Mouse (Mus musculus) heart, postnatal 0 days (tissue): ENCODE results near the gene Syn3. TPM values are rescaled to one million over a fixed set of nuclear protein-coding genes. Genes with fewer than 3 reads are reported as not detected.

Experiments
- ATAC-seq: fragments of 200-750 bp; cut with Nextera tagmentation; 2 replicates; pipeline ENCODE4 v1.8.0; 2017; ENCODE audit warnings: low read depth, moderate number of reproducible peaks, moderate library complexity; ENCODE audit not compliant: insufficient read depth
- DNase-seq: peaks from one replicate; pipeline ENCODE4 v3.0.0-alpha.2; 2016; ENCODE audit warnings: low spot score
- H3K27ac ChIP-seq: fragments of 300-500 bp; sonication (generic); 2 replicates; pipeline ENCODE4 v1.5.1; 2014; ENCODE audit warnings: low read depth, mild to moderate bottlenecking
- H3K27me3 ChIP-seq: fragments of 300-500 bp; sonication (generic); 2 replicates; pipeline ENCODE4 v1.6.1; 2014; ENCODE audit warnings: low read length, mixed read lengths; ENCODE audit not compliant: control insufficient read depth, insufficient read depth
- H3K36me3 ChIP-seq: fragments of 300-500 bp; sonication (generic); replicated peaks from 2 replicates; pipeline ENCODE4 v1.6.1; 2014; ENCODE audit warnings: low read length, mixed read lengths; ENCODE audit not compliant: control insufficient read depth, insufficient read depth
- H3K4me1 ChIP-seq: fragments of 300-500 bp; sonication (generic); 2 replicates; pipeline ENCODE4 v1.6.1; 2014; ENCODE audit warnings: antibody characterized with exemption; ENCODE audit not compliant: control insufficient read depth, insufficient read depth
- H3K4me2 ChIP-seq: fragments of 300-500 bp; sonication (generic); 2 replicates; pipeline ENCODE4 v1.6.1; 2014; ENCODE audit warnings: low read depth, mild to moderate bottlenecking, low read length, moderate library complexity
- H3K4me3 ChIP-seq: fragments of 300-500 bp; sonication (generic); 2 replicates; pipeline ENCODE4 v1.5.1; 2014; ENCODE audit warnings: low read depth, low read length
- H3K9ac ChIP-seq: fragments of 300-500 bp; sonication (generic); replicated peaks from 2 replicates; pipeline ENCODE4 v1.6.1; 2014; ENCODE audit warnings: low read depth, low read length, mixed read lengths
- H3K9me3 ChIP-seq: fragments of 300-500 bp; sonication (generic); replicated peaks from 2 replicates; pipeline ENCODE4 v1.6.1; 2016; ENCODE audit warnings: low read length; ENCODE audit not compliant: control insufficient read depth
- CTCF ChIP-seq: IDR thresholded peaks from 2 replicates; pipeline ENCODE4 v1.5.1; 2016; ENCODE audit warnings: antibody characterized with exemption, control low read depth, low read depth
- EP300 ChIP-seq: IDR thresholded peaks from 2 replicates; pipeline ENCODE4 v1.6.1; 2016; ENCODE audit warnings: antibody characterized with exemption, low read depth
- WGBS: fragments of 180-500 bp; shearing (Covaris S2); extraction: QIAGEN DNeasy Blood & Tissue Kit; methylation state at CpG from one replicate; pipeline ENCODE4 v1.1.7; 2014; 5-methylcytosine and 5-hydroxymethylcytosine counted together
- polyA plus RNA-seq: library from polyadenylated mRNA; unstranded; fragments of >200 nt; fragmentation: Nextera tagmentation; extraction: Ambion mirVana; gene quantifications from 2 replicates; pipeline ENCODE4 v1.2.1, GENCODE M21; 2015
- total RNA-seq: library from RNA; depleted of rRNA; stranded (reverse); fragments of >200 nt; gene quantifications from 2 replicates; pipeline ENCODE4 v1.2.3, GENCODE M21; 2014; ENCODE audit warnings: low replicate concordance

The Syn3 gene
- total and polyA plus RNA-seq, 2 experiments from 2014 or later, result 0.48 TPM; not detected in 1

- H3K27me3 ChIP-seq, result no peaks in the 10 kb centered on the region
- H3K9me3 ChIP-seq, result no peaks in the 10 kb centered on the region
- no peak overlapping the region for H3K4me3 ChIP-seq
- TF ChIP-seq CTCF, result no peak
- TF ChIP-seq EP300, result no peak
- 25% methylated on average over 3 of the region's 3 CpGs for WGBS
- no peaks in the 10 kb centered on the region for H3K4me1 ChIP-seq
- no peak for ATAC-seq
- H3K4me2 ChIP-seq, result no peak overlapping the region
- H3K9ac ChIP-seq, result no peak overlapping the region
- DNase-seq, result peak; percentile 19
- no peaks in the 10 kb centered on the region for H3K36me3 ChIP-seq
- no peak overlapping the region; the same call in 1 of the 2 replicates for H3K27ac ChIP-seq
Observed at GRCm38 (mm10) chr10:86270254-86270653, 228.4 kb downstream of the Syn3 start.

GRCm38 (mm10) chr10:86264618-86265017, 234.1 kb downstream of the Syn3 start:
- WGBS, result 59% methylated on average over 9 of the region's 9 CpGs
- Histone ChIP-seq H3K4me2 (no peak overlapping the region), H3K4me3 (no peak overlapping the region), H3K36me3 (no peaks in the 10 kb centered on the region), H3K4me1 (no peaks in the 10 kb centered on the region), H3K27ac (no peak overlapping the region), H3K9ac (no peak overlapping the region), H3K9me3 (0 out of 2 replicates have a peak, but pooled peaks cover 3% of the 10 kb centered on the region), H3K27me3 (no peaks in the 10 kb centered on the region)
- ATAC-seq (peak; percentile 47), DNase-seq (no peak)
- no peak for TF ChIP-seq EP300
- no peak for TF ChIP-seq CTCF

- 75% methylated on average over 2 of the region's 2 CpGs for WGBS
- TF ChIP-seq EP300 (no peak), CTCF (no peak)
- H3K4me1 ChIP-seq, result no peaks in the 10 kb centered on the region
Observed at GRCm38 (mm10) chr10:86261725-86262124, 237.0 kb downstream of the Syn3 start.

GRCm38 (mm10) chr10:86258992-86259391, 239.7 kb downstream of the Syn3 start:
- ATAC-seq (no peak), DNase-seq (no peak)
- Histone ChIP-seq H3K4me3 (no peak overlapping the region), H3K9ac (no peak overlapping the region), H3K9me3 (0 out of 2 replicates have a peak, but pooled peaks cover 3% of the 10 kb centered on the region), H3K27ac (no peak overlapping the region), H3K36me3 (no peaks in the 10 kb centered on the region), H3K4me1 (no peaks in the 10 kb centered on the region), H3K27me3 (no peaks in the 10 kb centered on the region), H3K4me2 (no peak overlapping the region)
- no peak for TF ChIP-seq EP300
- no peak for TF ChIP-seq CTCF
- WGBS, result 79% methylated on average over 3 of the region's 3 CpGs

More at GRCm38 (mm10) chr10:86261725-86262124, 237.0 kb downstream of the Syn3 start:
- no peak overlapping the region for H3K4me2 ChIP-seq
- H3K4me3 ChIP-seq, result no peak overlapping the region
- ATAC-seq (no peak), DNase-seq (no peak)
- no peaks in the 10 kb centered on the region for H3K36me3 ChIP-seq
- no peak overlapping the region for H3K9ac ChIP-seq
- H3K27me3 ChIP-seq, result no peaks in the 10 kb centered on the region
- no peak overlapping the region for H3K27ac ChIP-seq
- H3K9me3 ChIP-seq, result 0 out of 2 replicates have a peak, but pooled peaks cover 3% of the 10 kb centered on the region

- no peak for DNase-seq
- no peak overlapping the region for H3K4me2 ChIP-seq
- no peak overlapping the region for H3K9ac ChIP-seq
- ATAC-seq, result no peak
- no peaks in the 10 kb centered on the region for H3K4me1 ChIP-seq
- 73% methylated on average over 4 of the region's 4 CpGs for WGBS
- H3K9me3 ChIP-seq, result 0 out of 2 replicates have a peak, but pooled peaks cover 3% of the 10 kb centered on the region
- no peak overlapping the region for H3K4me3 ChIP-seq
- no peaks in the 10 kb centered on the region for H3K27me3 ChIP-seq
- no peak for TF ChIP-seq EP300
- TF ChIP-seq CTCF, result no peak
- no peaks in the 10 kb centered on the region for H3K36me3 ChIP-seq
- H3K27ac ChIP-seq, result no peak overlapping the region
Observed at GRCm38 (mm10) chr10:86258046-86258445, 240.7 kb downstream of the Syn3 start.

GRCm38 (mm10) chr10:86257045-86257444, 241.7 kb downstream of the Syn3 start:
- 64% methylated on average over 3 of the region's 3 CpGs for WGBS
- no peaks in the 10 kb centered on the region for H3K27me3 ChIP-seq
- H3K9ac ChIP-seq, result no peak overlapping the region
- H3K36me3 ChIP-seq, result no peaks in the 10 kb centered on the region
- DNase-seq, result no peak
- no peak for TF ChIP-seq EP300
- TF ChIP-seq CTCF, result no peak
- H3K9me3 ChIP-seq, result 0 out of 2 replicates have a peak, but pooled peaks cover 3% of the 10 kb centered on the region
- no peak for ATAC-seq
- H3K4me3 ChIP-seq, result no peak overlapping the region
- no peak overlapping the region for H3K4me2 ChIP-seq
- no peak overlapping the region for H3K27ac ChIP-seq
- H3K4me1 ChIP-seq, result no peaks in the 10 kb centered on the region
